Mouse (Mus musculus): ENCODE data around the gene Fhad1.
"Not testable (repeated sequence)": the region's sequence is repeated elsewhere in the genome, so short reads cannot be mapped to it uniquely, and the experiment has no call there.

Gene Fhad1

DNA sequence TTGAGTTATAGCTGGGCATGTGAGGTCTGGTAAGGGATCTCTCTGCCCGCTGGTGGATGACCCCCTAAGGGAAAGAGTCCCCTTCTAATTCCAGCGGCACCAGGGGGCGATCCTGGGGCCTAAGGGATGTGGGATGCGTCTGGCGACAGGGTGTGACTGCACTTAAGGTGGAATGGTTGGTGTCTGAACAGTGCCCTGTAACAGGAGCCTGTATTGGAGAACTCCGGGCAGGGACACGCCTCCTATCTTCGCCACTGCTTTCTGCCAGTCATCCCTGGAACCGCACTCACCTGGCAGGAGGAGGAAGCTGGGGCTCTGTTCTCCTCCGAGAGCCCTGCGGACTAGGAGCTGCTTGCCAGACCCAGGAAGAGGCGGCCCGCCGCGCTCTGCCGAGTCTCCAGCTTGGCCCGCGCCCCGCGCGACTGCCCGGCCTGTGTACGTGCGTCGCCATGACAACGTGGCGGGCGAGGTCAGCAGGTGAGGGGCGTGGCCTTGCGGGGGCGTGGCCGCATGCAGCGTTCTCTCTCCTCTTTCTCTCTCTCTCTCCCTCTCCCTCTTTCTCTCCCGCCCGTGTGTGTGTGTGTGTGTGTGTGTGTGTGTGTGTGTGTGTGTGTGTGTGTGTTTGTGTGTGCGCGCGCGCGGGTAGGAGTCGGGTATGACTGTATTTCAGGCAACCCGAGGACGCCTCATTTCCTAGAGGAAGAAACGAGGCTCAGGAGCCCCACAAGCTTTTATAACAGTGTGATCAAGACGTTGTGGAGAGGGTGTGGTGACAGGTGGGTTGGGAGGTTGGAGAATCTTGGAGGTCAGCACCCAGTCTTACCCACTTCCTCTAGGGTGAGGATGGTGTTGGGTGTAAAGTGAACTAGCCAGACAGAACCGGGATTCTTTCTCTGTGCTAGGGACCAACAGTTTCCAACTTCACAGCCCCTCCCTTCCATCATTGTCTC, at the start of gene Fhad1:
TSS of gene Fhad1 (minus strand) at position 424 of the 950 bp plus-strand sequence.
- peak; percentile 47 for DNase-seq (ENCODE audit: low spot score)

DNA sequence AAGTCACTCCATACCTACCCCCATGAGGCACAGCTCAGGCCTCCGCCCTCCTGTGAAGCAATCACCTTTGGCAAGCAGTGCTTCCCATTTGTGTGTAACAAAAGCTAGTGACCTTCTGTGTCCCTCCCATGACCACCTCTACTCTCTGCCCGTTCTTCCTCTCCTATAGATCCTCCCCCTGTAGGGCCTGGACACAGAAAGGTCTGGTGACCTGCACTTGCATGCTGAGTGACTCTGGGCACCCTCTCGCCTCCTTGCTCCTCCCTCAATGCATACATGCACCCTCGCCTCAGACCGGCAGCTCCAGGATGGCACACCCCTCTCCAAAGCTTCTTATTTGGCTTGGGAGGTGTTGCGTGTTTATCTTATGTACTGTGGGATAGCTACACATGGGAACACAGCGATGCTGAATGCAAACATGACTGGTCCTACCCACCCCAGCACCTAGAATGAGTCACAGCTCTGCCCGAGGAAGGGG, 48.2 kb upstream of the Fhad1 start:
- no peak for DNase-seq (ENCODE audit: low spot score)

DNA sequence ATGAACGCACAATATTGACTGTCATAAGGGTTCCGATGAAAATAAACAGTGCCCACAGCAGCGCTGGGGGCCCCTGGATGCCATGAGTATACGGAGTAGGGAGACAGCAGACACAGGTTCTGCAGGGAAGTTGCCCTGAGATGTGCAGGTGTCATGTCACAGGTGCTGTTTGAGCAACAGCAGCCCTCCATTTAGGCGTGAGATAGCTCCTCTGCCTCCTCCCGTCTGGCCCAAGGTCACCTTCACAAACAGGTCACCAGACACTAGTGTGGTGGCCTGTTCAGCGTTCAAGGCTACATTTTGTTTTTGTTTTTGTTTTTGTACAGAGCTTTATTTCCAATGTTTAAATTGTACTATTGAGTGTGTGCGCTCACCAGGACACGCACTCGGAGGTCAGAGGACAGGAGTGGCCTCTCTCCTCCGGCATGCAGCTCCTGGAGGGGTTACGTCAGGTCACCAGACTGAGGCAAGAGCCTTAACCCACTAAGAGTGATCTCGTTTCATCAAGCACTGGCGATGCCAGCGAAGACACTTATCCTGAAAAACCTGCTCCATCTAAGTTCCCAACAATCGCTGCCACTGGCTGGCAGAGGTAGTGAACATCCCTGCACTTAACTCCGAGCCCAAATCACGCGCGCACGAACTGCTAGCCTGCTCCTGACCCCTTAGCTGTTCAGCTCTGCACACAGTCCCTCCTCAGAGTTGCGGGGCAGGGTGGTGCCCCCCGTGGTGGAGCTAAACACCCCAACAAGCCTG, 46.8 kb upstream of the Fhad1 start:
- no peak for DNase-seq (ENCODE audit: low spot score)

DNA sequence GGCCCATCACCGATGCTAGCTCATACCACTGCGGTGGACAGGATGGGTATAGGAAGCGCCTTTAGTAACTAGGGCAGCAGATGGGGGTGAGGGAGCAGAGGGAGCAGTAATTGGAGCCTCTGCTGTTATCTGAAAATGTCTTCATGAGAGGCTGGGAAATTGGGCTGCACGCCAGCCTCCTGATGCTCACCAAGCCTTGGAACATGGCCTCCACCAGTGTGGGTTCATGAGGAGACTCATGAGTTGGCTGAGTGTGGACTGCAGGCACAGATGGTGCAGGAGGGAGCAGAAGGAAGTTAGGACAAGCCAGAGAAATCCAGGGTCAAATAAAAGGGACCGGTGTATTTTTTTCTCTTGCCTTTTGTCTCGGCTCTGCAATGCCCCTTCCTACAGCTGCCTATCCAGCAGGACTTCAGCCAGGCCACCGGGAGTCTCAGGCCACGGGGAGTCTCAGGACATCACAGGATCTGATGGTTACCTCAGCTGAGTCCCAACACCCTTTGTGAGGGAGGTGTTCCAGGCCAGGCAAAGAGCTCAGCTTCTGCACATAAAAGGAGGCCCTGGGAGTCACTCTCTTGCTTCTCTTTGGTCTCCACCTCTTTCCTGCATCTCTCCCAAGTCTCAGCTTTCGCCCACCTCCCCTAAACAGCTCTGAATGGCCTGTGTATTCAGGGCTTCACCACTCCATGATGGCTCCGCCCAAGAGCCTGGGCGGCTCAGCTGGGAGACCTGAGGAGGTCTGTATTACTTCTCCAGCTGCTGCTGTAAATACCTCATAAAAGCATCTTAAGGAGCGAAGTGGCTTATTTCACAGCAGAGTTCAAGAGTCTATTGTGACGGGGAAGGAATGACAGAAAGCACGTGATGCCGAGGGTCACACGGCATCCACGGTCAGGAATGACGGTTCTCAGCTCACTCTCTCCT, 45.8 kb upstream of the Fhad1 start:
- DNase-seq (ENCODE audit: low spot score): no peak

DNA sequence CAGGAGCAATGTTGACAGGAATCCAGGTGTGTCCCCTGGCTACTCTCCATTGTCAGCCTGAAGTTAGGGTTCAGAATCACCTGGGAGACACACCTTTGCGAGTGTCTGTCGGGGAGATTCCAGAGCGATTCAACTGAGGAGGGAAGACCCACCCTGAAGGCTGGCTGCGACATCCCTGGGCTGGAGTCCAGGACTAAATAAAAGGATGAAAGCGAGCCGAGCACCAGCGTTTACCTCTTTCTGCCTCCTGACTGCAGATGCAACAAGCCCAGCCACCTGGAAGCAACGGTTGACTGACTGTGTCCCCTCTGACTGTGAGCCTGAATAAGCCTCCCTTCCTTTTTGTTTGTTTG, 44.9 kb upstream of the Fhad1 start:
- DNase-seq (ENCODE audit: low spot score): no peak

DNA sequence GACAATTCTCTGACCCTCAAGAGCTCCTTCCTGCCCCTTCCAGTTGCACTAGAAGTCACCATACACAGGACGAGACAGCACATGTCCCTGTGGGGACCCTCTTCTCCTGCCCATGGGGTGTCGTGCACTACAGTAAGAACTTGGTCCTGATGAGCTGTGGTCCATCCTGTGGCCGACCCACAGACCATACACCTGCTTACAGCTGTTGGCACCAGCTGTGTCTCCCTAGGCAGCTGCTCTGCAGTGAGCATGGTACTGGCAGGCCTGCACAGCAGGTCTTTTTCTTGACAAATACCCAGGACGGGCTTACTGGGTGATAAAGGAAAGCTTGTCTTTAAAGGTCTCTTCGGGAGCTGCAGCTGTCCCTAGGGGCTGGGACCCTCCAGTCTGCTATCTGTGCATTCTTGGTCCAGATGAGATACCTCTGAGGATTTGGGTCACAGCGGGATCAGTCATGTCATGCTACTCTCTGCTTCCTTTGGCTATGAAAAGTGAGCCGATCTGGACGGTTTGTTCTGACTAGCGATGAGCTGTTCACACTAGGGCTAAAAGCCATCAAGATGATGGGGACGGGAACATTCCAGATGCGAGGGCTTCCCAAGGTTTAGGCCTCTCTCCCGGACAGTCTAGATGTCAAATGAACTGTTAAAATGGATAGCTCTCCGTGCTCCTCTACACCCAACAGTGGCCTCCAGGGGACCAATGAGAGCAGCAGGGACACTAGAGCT, 44.4 kb upstream of the Fhad1 start:
- DNase-seq (ENCODE audit: low spot score): no peak

DNA sequence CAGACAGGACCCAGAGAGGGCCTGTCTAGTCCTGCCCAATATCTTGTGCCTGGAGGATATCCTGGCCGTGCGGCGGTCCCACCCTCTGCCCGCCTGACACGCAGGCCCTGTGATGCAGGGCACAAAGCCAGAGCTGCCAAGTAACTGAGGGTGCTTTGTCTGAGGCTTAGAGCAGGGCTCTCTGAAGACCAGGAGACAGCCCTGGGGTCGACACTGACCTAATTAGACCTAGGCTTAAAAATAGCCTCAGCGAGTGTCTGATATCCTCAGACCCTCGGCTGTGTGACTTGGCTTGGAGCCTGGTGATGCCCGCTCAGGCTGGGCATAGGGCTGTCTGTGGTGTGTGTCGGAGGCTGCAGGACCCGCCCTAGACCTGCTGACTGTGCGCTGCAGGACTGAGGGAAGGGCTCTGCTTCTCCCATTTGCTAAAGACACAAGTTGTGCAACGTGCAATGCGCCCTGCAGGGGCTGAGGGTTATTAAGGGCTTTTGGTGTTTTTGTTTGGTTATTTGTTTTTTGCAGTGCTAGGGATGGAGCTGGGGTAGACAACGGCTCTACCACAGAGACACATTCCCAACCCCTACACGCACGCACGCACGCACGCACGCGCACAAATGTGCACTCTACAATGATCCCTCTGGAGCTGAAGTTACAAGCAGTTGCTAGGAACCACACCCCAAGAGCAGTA, 42.8 kb upstream of the Fhad1 start:
- no peak for DNase-seq (ENCODE audit: low spot score)

DNA sequence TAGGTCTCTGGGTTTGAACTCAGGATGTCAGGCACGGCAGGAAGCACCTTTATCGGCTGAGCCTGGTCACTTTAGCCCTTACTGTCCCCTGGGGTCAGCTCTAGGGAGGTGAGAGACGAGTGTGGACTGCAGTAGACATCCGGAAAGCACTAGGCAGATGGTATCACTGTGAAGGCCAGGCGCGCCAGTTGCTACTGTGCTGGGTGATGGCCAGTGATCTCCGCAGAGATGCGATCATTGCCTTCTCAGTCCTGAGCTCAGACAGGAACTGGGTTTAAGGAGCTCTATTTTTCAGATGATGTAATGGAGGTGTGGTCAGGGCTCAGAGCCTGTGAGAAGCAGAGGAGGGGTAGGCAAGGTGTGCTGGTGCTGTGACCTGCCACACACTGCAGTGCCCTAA, 40.7 kb upstream of the Fhad1 start:
- no peak for DNase-seq (ENCODE audit: low spot score)

DNA sequence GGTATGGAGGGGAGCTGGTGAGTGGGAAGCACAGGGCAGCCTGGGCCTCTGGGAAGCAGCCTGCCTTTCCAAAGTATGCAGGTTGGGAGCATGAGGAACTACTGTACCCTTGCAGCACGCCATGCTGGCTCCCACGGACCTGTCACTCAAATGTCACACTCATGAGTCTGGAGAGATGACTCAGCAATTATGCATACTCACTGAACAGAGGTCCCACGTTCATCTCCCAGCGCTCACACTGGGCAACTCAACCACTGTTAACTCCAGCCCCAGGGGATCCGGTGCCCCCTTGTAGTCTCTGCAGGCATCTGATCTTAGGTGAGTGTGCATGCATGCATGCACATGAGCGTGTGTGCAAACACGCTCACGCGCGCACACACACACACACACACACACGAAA, 39.7 kb upstream of the Fhad1 start:
- no peak for DNase-seq (ENCODE audit: low spot score)

DNA sequence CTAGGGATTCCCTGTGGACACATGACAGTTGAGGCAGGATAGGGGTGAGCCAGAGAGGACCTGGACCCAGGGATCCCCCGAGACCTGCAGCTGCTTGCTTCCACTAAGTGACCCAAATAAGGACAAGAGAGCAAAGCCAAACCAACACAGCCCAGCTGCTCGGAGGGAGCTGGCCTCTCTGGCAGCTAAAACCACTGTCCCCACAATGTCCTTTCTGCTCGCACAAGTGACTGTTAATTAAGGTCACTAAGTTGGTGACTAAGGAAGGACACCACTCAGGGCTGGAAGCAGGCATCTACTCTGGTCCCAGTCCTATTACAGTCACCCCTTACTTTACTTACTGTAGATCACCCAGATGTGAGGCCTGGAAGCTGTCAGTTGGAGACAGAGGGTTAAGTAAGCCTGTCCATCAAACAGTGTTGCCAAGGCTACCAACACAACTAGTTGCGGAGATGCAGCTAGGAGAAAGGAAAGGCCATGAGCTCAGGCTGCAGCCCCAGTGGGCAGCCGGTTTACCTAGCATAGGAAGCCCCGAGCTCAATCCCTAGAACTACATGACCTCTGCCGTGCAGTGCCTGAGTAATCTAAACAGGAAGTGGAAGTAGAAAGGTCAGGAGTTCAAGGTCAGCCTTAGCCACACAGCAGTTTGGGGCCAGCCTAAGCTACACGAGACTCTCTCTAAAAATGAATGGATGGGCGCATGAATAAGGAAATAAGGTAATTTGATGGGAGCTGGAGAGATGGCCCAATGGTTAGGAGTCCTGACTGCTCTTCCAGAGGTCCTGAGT, 39.0 kb upstream of the Fhad1 start:
- DNase-seq (ENCODE audit: low spot score): no peak

DNA sequence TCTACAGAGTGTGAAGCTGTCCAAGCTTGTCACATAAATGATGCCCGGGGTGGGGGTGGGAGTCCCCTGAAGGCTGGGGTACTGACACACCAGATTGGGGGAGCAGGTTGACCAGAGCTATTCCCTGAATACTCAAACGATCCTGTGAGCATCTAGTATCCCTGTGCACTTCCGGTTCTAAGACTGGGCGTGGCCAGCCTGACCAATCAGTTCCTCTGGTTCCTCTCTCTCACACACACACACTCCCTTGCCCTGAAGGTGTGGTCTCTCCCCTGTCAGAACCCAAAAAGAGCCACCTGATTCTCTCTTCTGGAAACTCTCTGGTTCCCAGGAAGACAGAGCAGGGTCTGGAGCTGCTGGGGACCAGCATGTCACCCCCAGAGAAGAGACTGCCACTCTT, 38.4 kb upstream of the Fhad1 start:
- DNase-seq (ENCODE audit: low spot score): no peak

DNA sequence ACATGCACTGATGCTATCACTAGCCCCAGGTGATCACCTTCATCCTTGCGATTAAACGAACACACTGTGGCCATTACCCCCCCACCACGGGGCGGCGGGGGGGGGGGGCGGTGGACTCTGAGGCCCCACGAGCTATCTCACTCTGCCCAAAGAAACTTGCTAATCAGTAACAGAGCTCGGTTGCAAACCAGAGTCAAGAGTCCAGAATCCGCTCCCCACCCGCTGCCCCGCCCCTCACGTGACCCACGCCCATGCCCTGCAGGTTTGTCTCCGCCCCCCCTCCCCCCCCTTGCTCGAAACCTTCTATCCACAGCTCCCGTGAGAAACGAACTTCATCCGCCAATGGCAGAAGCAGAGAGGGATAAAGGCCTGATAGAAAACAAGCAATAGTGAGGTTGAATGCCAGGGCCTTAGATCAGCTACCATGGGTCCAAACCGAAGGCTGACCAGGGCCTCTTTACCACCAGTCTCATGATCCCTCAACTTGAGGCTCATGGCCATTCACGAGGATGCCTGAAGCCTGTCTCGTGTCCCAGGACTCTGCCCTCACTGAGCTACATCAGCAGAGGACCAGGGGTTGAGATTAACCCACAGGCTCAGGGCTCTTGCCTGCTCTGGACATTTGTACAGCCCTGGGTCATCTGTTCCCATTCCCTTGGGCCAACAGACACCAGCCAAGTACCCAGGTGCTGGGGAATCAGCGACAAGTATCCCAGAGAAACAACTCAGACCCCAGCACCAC, 37.7 kb upstream of the Fhad1 start:
- DNase-seq (ENCODE audit: low spot score): no peak

DNA sequence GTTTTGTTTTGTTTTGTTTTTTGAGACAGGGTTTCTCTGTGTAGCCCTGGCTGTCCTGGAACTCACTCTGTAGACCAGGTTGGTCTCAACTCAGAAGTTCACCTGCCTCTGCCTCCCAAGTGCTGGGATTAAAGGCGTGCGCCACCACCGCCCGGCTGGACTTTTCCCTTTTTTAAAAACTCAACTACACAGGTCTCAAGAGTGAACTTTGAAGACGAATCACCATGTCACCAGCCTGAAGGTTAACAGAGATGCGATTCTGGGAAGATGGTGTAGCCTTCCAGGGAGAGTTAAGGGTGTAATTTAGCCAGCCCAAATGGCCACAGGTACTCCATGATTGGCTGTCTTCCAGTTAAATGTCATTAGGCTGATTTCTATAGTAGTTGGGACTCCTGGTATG, 37.0 kb upstream of the Fhad1 start:
- not testable (repeated sequence) for DNase-seq (ENCODE audit: low spot score)

DNA sequence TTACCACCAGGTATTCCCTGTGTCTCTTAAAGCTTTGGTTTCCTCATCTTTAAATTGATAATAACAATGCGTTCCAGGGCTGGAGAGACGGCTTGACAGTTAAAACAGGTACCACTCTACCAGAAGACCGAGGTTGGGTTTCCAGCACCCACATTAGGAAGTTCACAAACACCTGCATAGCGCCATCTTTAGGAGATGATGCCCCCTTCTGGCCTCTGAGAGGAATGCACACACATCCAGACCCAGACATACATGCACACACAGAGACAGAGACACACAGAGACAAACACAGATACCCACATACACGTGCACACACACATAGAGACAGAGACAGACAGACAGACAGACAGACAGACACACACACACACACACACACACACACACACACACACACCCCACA, 35.1 kb upstream of the Fhad1 start:
- DNase-seq (ENCODE audit: low spot score): no peak

DNA sequence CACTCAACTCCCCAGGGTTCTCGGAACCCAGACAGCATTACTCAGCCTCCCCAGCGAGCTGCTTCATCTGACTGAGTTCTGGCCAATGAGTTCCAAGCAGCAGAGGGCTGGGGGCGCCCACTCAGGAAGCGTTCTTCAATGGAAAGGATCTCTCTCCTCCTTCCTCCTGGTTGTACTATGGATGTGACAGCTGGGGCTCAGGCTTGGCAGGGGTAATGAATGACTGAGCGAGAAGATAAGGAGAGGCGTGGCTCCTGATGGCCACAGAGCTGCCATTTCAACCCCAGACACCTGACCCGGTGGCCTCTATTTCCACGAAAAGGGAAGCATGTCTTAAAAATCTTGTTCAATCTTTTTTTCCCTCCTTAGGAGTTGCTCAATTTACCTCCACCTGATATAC, 33.5 kb upstream of the Fhad1 start:
- no peak for DNase-seq (ENCODE audit: low spot score)

DNA sequence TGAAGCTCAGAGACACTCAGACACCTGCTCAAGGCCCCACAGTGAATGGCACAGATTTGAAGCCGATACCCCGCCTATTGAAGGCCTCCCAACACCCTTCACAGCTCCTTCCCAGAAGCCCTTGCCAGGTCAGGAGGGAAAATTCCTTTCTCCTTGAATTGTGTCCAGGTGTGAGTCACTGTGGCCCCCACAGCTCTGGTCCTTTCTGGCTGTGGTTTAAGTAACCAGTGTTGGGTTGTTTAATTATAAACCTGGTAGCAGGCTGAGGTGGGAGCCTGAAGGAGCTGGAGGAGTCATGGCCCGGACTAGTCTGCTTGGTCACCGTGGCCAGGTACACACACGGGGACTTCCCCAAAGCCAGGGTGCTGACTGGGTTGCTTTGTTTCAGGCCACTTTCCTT, 32.1 kb upstream of the Fhad1 start:
- DNase-seq (ENCODE audit: low spot score): no peak

DNA sequence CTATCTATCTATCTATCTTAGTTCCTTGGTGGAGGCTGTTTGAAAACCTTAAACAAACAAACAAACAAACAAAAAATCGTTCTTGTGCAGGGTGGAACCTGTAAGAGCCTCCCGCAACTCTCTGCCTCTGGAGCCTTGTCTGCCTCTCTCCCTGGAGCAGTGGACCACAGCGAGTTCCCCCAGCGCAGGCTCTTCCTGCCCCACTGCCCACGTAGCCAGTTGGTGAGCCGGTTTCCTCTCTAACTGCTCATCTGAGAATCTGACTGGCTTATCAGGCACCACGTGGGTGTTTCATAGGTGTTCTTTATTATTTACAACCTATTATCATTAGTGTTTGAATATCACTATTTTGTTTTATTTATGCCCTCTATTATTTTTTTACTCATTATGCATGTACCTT, 31.6 kb upstream of the Fhad1 start:
- no peak for DNase-seq (ENCODE audit: low spot score)

DNA sequence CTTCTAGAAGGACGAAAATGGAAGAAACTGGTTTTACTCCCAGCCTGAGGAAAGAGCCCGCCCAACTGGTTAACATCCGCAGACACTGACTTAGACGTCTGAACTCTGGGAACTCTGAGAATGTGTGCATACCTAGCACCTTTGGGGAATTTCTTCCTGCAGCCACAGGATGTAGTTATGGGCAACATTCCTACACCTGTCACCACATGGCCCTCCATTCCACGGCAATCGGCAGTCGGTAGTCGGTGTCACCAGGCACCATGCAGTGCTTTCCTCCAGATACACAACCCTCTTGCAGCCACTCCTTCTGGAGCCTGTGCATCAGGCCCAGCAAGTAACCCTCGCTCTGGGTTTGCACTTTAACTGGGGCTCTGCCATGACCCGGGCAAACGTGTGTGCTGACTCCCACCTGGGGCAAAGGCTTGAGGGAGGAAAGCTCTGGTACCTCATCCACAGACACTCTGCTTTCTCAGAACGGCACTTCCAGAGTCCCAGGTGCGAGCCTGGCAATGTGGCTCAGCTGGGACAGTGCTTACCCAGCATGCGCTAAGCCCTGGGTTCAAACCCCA, 30.8 kb upstream of the Fhad1 start:
- no peak for DNase-seq (ENCODE audit: low spot score)

DNA sequence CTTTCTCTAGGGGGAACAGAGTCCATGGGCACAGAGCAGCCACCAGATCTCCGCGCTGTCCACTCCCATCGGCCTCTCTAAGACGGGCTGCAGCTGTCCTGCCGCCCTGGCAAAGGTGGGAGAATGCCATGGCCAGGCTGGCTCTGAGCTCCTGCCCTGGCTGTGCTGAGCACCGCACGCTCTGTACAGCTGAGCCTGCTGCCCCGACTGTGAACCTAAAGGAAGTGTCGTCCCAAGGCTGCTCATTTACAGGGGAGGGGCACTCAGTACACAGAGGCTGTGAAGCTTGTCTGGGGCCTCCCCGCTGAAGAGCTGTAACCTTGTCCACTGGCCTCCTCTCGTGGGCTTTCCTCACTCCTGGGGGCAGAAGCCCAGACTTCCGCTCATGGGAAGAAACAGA, 29.6 kb upstream of the Fhad1 start:
- no peak for DNase-seq (ENCODE audit: low spot score)
